Mouse (Mus musculus): ENCODE results near the gene Armt1. TPM values are rescaled to one million over a fixed set of nuclear protein-coding genes. Genes with fewer than 3 reads are reported as not detected.

The Armt1 gene
- polyA plus RNA-seq, 1 experiment from 2014 or later, result 11.8 TPM

DNA sequence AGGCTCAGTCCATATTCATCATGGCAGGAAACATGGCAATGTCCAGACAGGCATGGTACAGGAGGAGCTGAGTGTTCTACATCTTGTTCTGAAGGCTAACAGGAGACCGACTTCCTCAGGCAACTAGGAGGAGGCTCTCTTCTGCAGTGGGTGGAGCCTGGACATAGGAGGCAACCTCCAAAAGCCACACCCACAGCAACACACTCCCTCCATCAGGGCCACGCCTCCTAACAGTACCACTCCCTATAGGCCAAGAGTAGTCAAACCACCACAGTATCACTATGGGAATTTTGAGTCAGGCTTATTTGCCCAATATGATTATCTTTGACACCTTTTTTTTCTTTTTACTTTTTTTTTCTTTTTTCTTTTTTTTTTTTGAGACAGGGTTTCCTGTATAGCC lies 27.9 kb downstream of the Armt1 start:
- Histone ChIP-seq H3K9ac (no peak overlapping the region), H3K27ac (no peak overlapping the region), H3K4me3 (no peak overlapping the region), H3K4me2 (no peak overlapping the region), H3K9me3 (no peaks in the 10 kb centered on the region), H3K36me3 (replicated peaks) (0 out of 2 replicates have a peak, but pooled peaks cover 5% of the 10 kb centered on the region), H3K4me1 (no peaks in the 10 kb centered on the region), H3K27me3 (replicated peaks) (no peaks in the 10 kb centered on the region)
- ATAC-seq (replicated peaks), result no peak
- 97% methylated on average over 2 of the region's 2 CpGs for WGBS

DNA sequence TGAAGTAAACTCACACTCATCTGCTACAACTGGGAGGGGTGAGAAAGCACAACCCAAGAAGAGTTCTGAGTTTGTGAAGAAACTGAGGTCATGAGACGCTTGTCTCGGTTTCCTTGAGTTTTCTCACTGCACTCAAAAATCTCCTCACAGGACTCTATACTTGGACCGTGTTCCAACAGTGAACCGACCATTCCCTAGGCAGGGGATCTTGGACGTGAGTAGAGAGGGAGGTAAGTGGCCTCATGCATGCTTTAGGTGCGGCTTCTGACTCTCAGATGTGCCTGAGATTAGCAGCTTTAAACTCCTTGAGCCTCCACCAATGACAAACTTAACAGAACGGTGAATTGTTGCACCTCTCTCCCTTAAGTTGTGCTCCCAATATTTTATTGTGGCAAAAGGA lies 33.5 kb downstream of the Armt1 start:
- 87% methylated on average over 7 of the region's 7 CpGs for WGBS
- no peaks in the 10 kb centered on the region for H3K36me3 ChIP-seq (replicated peaks)
- H3K4me2 ChIP-seq, result no peak overlapping the region
- H3K9ac ChIP-seq, result no peak overlapping the region
- ATAC-seq (replicated peaks), result no peak
- H3K4me3 ChIP-seq, result no peak overlapping the region
- no peaks in the 10 kb centered on the region for H3K4me1 ChIP-seq
- no peaks in the 10 kb centered on the region for H3K27me3 ChIP-seq (replicated peaks)
- no peak overlapping the region for H3K27ac ChIP-seq
- no peaks in the 10 kb centered on the region for H3K9me3 ChIP-seq

DNA sequence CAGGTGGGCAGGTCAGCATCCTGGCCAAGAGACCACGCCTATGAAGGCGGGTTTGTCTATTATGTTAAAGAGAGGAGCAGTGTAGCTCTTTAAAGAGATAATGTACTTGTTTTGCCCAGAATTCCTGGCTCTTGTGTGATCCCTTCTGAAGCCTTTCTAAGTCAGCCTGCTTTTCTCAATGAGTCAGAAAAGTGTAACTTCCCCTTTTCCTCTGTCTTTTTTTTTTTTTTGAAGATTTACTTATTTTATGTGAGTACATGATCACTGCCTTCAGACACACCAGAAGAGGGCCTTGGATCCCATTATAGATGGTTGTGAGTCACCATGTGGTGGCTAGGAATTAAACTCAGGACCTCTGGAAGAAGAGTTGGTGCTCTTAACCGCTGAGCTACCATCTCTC lies 37.1 kb downstream of the Armt1 start:
- Histone ChIP-seq H3K27ac (no peak overlapping the region), H3K4me3 (no peak overlapping the region), H3K9me3 (no peaks in the 10 kb centered on the region), H3K4me2 (no peak overlapping the region), H3K4me1 (no peaks in the 10 kb centered on the region), H3K27me3 (replicated peaks) (no peaks in the 10 kb centered on the region), H3K9ac (no peak overlapping the region), H3K36me3 (replicated peaks) (no peaks in the 10 kb centered on the region)
- no peak for ATAC-seq (replicated peaks)
- WGBS, result 84% methylated on average over 3 of the region's 3 CpGs

DNA sequence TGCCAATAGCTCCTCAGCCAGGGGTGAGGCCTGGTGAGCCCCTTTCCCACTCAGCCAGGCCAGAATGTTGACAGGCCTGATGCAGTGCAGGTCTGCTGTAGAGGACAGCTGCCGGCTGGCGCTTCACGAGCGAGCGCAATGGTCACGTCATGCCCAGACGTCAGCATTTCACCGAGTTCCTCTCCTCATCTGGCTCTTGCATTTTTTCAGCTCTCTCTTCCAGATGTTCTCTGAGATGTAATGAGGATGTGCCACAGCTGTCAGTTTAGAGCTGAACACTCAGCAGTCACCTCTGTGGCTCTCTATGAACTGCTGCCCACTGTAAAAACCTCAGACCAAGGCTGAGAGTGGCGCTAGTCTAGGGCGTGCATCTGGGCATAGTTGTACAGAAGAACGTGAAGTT lies 41.3 kb downstream of the Armt1 start:
- Histone ChIP-seq H3K9ac (no peak overlapping the region), H3K4me2 (no peak overlapping the region), H3K27ac (no peak overlapping the region), H3K27me3 (replicated peaks) (no peaks in the 10 kb centered on the region), H3K36me3 (replicated peaks) (no peaks in the 10 kb centered on the region), H3K4me3 (no peak overlapping the region), H3K9me3 (no peaks in the 10 kb centered on the region), H3K4me1 (no peaks in the 10 kb centered on the region)
- ATAC-seq (replicated peaks), result no peak
- 93% methylated on average over 11 of the region's 11 CpGs for WGBS

DNA sequence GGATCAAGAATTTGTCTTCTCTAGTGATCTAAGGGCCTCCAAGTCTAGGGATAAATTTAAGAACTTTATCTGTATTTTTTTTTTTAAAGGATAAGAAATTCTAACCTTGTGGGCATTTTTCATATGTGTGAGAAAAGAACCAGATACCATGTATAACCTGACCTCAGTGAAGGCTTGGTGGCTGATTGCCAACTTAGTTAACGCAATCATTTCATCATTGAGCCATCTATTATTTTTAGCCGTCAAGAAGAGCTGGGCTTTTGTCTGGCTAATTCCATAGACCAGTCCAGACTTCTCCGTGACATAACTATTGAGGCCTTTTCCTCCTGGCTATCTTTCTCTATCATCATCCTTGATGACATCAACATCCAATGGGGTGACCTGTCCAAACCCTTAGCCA lies 43.2 kb downstream of the Armt1 start:
- Histone ChIP-seq H3K9me3 (no peaks in the 10 kb centered on the region), H3K4me1 (no peaks in the 10 kb centered on the region), H3K4me3 (no peak overlapping the region), H3K27me3 (replicated peaks) (no peaks in the 10 kb centered on the region), H3K27ac (no peak overlapping the region), H3K4me2 (no peak overlapping the region), H3K36me3 (replicated peaks) (no peaks in the 10 kb centered on the region), H3K9ac (no peak overlapping the region)
- ATAC-seq (replicated peaks), result no peak
- WGBS, result 81% methylated on average over 3 of the region's 3 CpGs

DNA sequence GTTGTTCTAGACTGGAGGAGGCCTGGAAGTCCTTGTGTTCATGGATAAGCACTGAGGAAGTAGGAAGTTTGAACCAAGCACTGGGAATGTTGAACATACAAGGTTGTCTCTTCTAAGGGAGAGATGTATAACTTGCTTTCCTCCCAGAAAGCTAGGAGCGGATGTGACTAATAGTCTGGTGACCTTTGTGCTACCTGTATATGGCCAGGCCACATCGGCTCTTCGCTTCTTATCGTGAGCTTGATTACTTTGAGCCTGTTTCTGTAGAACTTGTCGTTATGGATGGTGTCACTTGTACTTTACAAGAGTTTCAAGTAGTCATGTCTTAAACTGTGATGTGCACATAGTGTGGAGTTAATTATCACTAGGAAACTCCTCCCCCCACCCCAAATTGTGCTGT lies 44.3 kb downstream of the Armt1 start:
- WGBS, result 96% methylated on average over 5 of the region's 5 CpGs
- no peak overlapping the region for H3K4me2 ChIP-seq
- no peak overlapping the region for H3K27ac ChIP-seq
- H3K36me3 ChIP-seq (replicated peaks), result no peaks in the 10 kb centered on the region
- no peaks in the 10 kb centered on the region for H3K9me3 ChIP-seq
- H3K4me1 ChIP-seq, result no peaks in the 10 kb centered on the region
- H3K4me3 ChIP-seq, result no peak overlapping the region
- ATAC-seq (replicated peaks), result no peak
- H3K9ac ChIP-seq, result no peak overlapping the region
- no peaks in the 10 kb centered on the region for H3K27me3 ChIP-seq (replicated peaks)

DNA sequence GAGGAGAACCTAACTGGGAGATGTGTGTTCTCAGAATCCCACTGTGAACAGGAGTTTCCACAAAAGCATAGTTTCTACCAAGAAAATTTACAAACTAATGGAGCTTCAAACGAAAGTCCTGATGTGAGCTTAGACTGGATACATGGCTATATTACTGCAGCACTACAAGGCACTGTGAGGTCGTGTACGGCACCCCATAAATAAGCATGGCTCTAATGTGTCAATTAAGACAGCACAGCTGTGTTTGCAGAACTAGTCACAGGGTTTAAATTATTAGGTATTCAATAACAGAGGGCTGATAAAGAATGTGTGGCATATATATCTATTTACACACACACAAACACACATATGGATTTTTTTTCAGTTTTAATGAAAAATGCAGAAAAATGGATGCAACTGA lies 48.7 kb downstream of the Armt1 start:
- no peaks in the 10 kb centered on the region for H3K4me1 ChIP-seq
- ATAC-seq (replicated peaks), result no peak
- no peak overlapping the region for H3K4me2 ChIP-seq
- H3K36me3 ChIP-seq (replicated peaks), result no peaks in the 10 kb centered on the region
- no peak overlapping the region for H3K4me3 ChIP-seq
- 90% methylated on average over 3 of the region's 3 CpGs for WGBS
- no peak overlapping the region for H3K27ac ChIP-seq
- H3K9ac ChIP-seq, result no peak overlapping the region
- no peaks in the 10 kb centered on the region for H3K27me3 ChIP-seq (replicated peaks)
- no peaks in the 10 kb centered on the region for H3K9me3 ChIP-seq

DNA sequence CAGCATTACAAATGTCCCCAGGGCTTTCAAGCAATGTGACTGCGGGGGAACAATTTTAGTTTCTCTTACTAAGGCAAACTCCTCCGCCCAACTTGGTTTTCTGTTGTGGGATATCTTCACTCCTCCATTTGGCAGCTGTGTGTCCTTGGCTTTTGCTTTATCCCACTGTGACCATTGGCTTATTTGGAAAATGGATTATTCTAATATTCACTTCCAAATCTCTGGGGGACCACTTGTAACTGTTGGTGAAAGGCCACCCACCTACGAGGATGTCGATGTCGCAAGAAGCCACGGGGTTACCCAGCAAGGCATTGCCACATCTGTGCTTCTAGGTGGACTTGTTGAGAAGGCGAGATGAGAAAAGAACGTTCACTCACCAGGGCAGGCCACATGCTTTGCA lies 49.4 kb downstream of the Armt1 start:
- H3K4me3 ChIP-seq, result no peak overlapping the region
- H3K4me2 ChIP-seq, result no peak overlapping the region
- WGBS, result 83% methylated on average over 8 of the region's 8 CpGs
- no peak for ATAC-seq (replicated peaks)
- H3K27me3 ChIP-seq (replicated peaks), result no peaks in the 10 kb centered on the region
- H3K9me3 ChIP-seq, result no peaks in the 10 kb centered on the region
- H3K27ac ChIP-seq, result no peak overlapping the region
- H3K36me3 ChIP-seq (replicated peaks), result no peaks in the 10 kb centered on the region
- H3K4me1 ChIP-seq, result no peaks in the 10 kb centered on the region
- no peak overlapping the region for H3K9ac ChIP-seq

DNA sequence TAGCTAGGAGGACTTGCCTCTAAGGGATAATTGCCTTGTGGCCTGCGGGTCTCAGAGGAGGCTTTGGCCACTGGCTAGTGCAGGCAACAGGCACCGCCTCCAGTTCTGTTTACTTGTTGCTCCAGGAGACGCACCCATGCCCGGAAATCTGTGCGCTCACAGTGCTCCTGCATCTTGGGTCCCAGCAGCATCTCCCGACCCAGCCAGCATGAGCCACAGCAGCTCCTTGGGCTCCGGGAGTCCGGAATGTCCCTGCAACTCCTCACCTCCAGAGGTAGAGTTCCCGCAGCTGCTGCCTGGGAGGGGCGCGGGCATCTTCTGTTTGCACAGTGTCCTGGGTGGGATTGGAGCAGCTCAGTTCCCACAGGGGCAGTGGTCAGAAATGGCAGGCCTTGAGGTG lies 50.1 kb downstream of the Armt1 start, which contains the start of gene Ccdc170:
Ccdc170 (plus strand) TSS at position 148 of the 400 bp plus-strand sequence.
- no peak within 1 kb of the TSS for H3K9ac ChIP-seq
- 33% methylated on average over 11 of the region's 11 CpGs for WGBS
- H3K9me3 ChIP-seq, result no peaks in the 10 kb centered on the region
- H3K4me1 ChIP-seq, result no peaks in the 10 kb centered on the region
- no peak within 1 kb of the TSS for H3K27ac ChIP-seq
- H3K4me3 ChIP-seq, result no peak within 1 kb of the TSS
- peak within 1 kb of the TSS; percentile 10; the same call in 1 of the 2 replicates for H3K4me2 ChIP-seq
- no peak for ATAC-seq (replicated peaks)
- H3K36me3 ChIP-seq (replicated peaks), result no peaks in the 10 kb centered on the region
- H3K27me3 ChIP-seq (replicated peaks), result no peaks in the 10 kb centered on the region

DNA sequence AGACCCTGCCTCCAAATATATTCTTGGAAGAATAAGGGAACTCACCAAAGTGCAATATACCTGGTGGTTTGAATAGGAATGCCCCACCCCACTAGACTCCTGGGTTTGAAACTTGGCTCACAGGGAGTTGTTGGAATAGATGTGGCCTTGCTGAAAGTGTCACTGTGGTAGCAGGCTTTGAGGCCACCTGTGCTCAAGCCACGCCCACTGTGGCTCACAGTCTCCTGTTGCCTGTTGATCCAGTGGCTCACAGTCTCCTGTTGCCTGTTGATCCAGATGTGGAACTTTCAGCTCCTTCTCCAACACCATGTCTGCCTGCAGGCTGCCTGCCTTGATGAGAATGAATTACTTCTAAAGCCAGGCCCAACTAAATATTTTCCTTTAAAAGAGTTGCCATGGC lies 51.6 kb downstream of the Armt1 start:
- H3K36me3 ChIP-seq (replicated peaks), result no peaks in the 10 kb centered on the region
- WGBS, result 83% methylated on average over 1 of the region's 1 CpGs
- no peaks in the 10 kb centered on the region for H3K9me3 ChIP-seq
- no peak for ATAC-seq (replicated peaks)
- H3K4me3 ChIP-seq, result no peak overlapping the region
- no peaks in the 10 kb centered on the region for H3K27me3 ChIP-seq (replicated peaks)
- no peak overlapping the region for H3K27ac ChIP-seq
- H3K4me1 ChIP-seq, result no peaks in the 10 kb centered on the region
- no peak overlapping the region for H3K4me2 ChIP-seq
- no peak overlapping the region for H3K9ac ChIP-seq

DNA sequence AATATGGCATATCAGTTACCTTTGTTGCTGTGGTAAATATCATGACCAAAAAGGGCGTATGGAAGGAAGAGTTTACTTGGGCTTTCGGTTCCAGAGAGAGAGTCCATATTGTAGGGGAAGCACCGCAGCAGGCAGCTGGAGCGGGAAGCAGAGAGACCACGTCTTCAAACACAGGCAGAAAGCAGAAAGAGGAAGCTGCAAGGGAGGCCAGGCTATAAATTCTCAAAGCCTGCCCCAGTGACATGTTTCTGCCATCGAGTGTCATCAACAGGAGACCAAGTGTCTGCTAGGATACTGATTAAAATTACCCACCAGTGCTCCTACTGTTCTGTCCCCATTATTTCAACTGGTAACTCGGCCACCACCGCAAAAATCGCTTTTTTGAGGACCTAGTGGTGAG lies 52.7 kb downstream of the Armt1 start:
- Histone ChIP-seq H3K4me1 (no peaks in the 10 kb centered on the region), H3K4me2 (no peak overlapping the region), H3K27me3 (replicated peaks) (no peaks in the 10 kb centered on the region), H3K4me3 (no peak overlapping the region), H3K9me3 (no peaks in the 10 kb centered on the region), H3K36me3 (replicated peaks) (no peaks in the 10 kb centered on the region), H3K9ac (no peak overlapping the region), H3K27ac (no peak overlapping the region)
- ATAC-seq (replicated peaks), result no peak
- 87% methylated on average over 9 of the region's 9 CpGs for WGBS

DNA sequence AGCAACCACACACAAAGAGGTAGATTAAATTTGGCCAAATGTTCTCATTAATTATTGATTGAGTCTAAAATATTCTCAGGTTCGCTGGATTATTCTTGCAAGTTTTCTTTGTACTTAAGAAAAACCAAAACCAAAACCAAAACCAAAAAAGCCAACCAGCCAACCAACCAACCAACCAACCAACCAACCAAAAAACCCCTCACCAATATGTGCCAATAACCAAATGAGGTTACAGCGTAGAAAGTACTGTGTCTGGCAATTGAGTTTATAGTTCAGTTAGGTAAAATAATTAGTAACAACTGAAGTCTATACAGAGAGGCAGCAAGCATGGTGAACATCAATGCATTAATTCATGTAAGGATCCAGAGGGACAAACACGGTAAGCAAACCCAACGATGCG lies 57.6 kb downstream of the Armt1 start:
- no peak for ATAC-seq (replicated peaks)

DNA sequence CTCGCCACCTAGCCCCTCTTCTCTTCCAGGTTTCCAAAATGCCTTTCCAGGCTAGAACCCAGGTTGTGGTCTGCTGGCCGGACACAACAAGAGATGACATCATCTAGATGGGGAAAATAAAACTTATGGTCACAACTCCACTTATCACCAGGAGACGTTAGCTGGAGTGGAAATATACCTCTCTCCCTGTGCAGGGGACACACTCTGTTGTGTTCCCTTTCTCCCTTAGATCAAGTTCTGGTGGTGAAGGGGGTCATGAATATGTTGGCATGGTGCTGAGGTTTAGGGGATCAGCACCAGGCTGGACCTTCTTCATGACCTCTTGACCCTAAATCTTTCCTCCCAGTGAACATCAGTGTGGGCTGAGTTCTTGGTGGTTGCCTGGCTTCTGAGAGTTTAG lies 59.0 kb downstream of the Armt1 start:
- H3K4me2 ChIP-seq, result no peak overlapping the region
- WGBS, result 57% methylated on average over 3 of the region's 3 CpGs
- H3K27ac ChIP-seq, result no peak overlapping the region
- no peaks in the 10 kb centered on the region for H3K9me3 ChIP-seq
- H3K4me3 ChIP-seq, result no peak overlapping the region
- H3K36me3 ChIP-seq (replicated peaks), result no peaks in the 10 kb centered on the region
- H3K9ac ChIP-seq, result no peak overlapping the region
- H3K27me3 ChIP-seq (replicated peaks), result no peaks in the 10 kb centered on the region
- no peaks in the 10 kb centered on the region for H3K4me1 ChIP-seq
- ATAC-seq (replicated peaks), result 0 out of 2 replicates have a peak, but pooled peaks have one; percentile 45

More for the DNA sequence above, 57.6 kb downstream of the Armt1 start:
- Histone ChIP-seq H3K9me3 (no peaks in the 10 kb centered on the region), H3K36me3 (replicated peaks) (no peaks in the 10 kb centered on the region), H3K4me2 (no peak overlapping the region), H3K4me3 (no peak overlapping the region), H3K27me3 (replicated peaks) (no peaks in the 10 kb centered on the region), H3K9ac (no peak overlapping the region), H3K4me1 (no peaks in the 10 kb centered on the region), H3K27ac (no peak overlapping the region)
- WGBS, result 71% methylated on average over 5 of the region's 5 CpGs

All from midbrain, embryonic 15.5 days (tissue).